Mouse (Mus musculus): ENCODE results near the gene Dnaaf5. TPM values are rescaled to one million over a fixed set of nuclear protein-coding genes. Genes with fewer than 3 reads are reported as not detected.

Dnaaf5 gene
- polyA plus RNA-seq, 1 experiment from 2014 or later: 3.6 TPM

DNA sequence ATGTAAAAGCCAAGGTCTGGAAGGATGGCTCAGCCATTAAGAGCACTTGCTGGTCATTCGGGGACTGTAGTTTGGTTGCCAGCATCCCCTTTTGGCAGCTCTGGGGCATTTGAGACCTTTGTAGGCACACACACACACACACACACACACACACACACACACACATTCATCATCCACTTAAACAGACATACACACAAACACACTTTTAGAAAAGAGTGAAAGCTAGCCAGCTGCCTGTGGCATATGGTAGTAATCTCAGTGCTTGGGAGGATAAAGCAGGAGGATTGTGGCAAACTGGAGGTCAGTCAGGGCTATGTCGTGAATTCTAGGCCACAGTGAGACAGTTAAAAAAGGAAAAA is 49.6 kb downstream of the Dnaaf5 start:
- peak overlapping the region; percentile 86 for H3K27ac ChIP-seq (ENCODE audit: low read depth, low read length)
- 37% methylated on average over 2 of the region's 2 CpGs for WGBS
- peak overlapping the region; percentile 55; the same call in 1 of the 2 replicates for H3K9ac ChIP-seq (replicated peaks; ENCODE audit: low read depth, low read length)
- peaks cover 20% of the 10 kb centered on the region for H3K4me1 ChIP-seq (ENCODE audit: control insufficient read depth, insufficient read depth, low read length)
- no peaks in the 10 kb centered on the region for H3K9me3 ChIP-seq (ENCODE audit: control insufficient read depth, low read length)
- H3K27me3 ChIP-seq (ENCODE audit: control insufficient read depth, insufficient read depth, low read length): no peaks in the 10 kb centered on the region
- no peak for ATAC-seq (ENCODE audit: low read depth)
- 0 out of 2 replicates have a peak, but pooled peaks cover 3% of the 10 kb centered on the region for H3K36me3 ChIP-seq (ENCODE audit: control insufficient read depth, insufficient read depth, low read length)
- H3K4me2 ChIP-seq (ENCODE audit: low read depth, low read length): peak overlapping the region; percentile 80
- peak overlapping the region; percentile 99 for H3K4me3 ChIP-seq (ENCODE audit: low read depth, low read length)

DNA sequence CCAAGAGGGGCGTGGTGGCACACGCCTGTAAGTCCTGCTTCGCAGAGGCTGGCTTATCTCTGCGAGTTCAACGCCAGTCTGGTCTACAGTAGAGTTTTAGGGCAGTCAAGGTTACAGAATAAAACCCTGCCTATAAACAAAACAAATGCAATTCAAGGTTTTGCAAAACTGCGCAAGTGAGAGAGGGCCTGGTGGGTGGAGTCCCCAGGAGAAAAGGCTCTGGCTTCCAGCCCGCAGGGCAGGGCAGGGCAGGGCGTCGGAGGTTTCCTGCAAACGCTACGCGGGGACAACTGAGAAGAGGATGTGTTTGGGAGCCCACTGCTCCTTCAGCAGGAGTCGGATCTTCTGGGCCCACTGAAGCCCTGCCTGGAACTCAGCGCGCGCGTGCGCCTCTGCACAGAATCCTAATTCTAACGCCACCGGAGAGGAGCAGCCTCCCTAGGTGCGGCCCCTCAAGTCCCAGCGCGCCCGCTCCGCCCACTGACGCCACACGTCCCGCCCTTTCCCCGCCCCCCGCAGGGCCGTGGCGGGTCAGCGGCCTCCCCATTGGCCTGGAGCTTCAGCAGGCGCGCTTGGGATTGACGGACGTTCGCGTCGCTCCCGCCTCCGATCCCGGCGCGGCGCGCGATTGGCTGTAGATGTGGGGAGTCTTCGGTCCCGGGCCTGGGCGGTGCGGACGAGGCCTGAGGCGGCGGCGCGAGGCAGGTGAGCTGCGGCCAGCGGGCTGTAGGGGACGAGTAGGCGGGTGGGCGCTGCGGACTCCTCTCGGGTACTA is 50.2 kb downstream of the Dnaaf5 start, which contains the start of gene Sun1:
Sun1 (plus strand) TSS at position 643 of the 775 bp plus-strand sequence.
- no peaks in the 10 kb centered on the region for H3K27me3 ChIP-seq (ENCODE audit: control insufficient read depth, insufficient read depth, low read length)
- ATAC-seq (ENCODE audit: low read depth): peak; percentile 99
- peak within 1 kb of the TSS; percentile 80 for H3K4me2 ChIP-seq (ENCODE audit: low read depth, low read length)
- peak within 1 kb of the TSS; percentile 87 for H3K9ac ChIP-seq (replicated peaks; ENCODE audit: low read depth, low read length)
- peaks cover 20% of the 10 kb centered on the region for H3K4me1 ChIP-seq (ENCODE audit: control insufficient read depth, insufficient read depth, low read length)
- 1% methylated on average over 64 of the region's 64 CpGs for WGBS
- H3K27ac ChIP-seq (ENCODE audit: low read depth, low read length): peak within 1 kb of the TSS; percentile 86
- peak within 1 kb of the TSS; percentile 99 for H3K4me3 ChIP-seq (ENCODE audit: low read depth, low read length)
- H3K9me3 ChIP-seq (ENCODE audit: control insufficient read depth, low read length): no peaks in the 10 kb centered on the region
- H3K36me3 ChIP-seq (ENCODE audit: control insufficient read depth, insufficient read depth, low read length): 0 out of 2 replicates have a peak, but pooled peaks cover 3% of the 10 kb centered on the region

DNA sequence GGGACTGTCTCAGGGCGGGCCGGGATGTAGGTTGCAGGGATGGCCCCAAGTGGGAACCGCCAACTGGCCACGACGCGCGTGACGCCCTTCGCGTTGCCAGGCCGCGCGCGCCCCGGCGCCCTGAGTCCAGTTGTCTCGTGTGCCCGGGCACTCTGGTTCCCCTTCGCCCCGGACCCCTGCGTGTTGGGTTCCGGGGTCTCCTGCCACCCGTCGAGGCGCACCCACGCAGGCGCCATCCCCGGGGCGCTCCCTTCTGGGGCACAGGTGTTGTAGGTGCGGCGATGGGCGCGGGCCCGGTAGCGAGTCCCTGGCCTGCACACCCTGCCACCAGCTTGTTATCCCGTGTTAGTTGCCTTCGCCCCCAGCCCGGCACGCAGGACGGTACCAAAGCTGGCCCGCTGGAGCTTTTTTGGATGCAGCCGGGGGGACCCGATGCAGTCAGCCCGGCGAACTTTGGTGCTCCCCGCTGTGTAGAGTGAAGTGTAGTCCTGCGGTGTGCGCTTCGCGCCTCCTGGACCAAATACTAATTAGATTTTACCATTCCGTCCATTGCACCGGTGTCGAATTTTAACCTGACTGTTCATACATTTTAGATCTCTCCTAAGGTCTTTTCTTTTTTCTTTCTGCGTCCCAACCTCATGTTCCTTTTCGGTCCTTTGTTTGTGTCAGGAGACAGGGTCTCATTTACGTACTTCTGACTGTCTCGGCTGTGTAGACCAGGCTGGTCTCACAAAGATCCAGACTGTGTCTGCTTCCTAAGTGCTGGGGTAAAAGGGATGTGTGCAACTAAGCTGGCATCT is 50.9 kb downstream of the Dnaaf5 start:
- ATAC-seq (ENCODE audit: low read depth): peak; percentile 60
- H3K4me3 ChIP-seq (ENCODE audit: low read depth, low read length): peak overlapping the region; percentile 99
- 0 out of 2 replicates have a peak, but pooled peaks cover 3% of the 10 kb centered on the region for H3K36me3 ChIP-seq (ENCODE audit: control insufficient read depth, insufficient read depth, low read length)
- H3K27me3 ChIP-seq (ENCODE audit: control insufficient read depth, insufficient read depth, low read length): no peaks in the 10 kb centered on the region
- H3K4me1 ChIP-seq (ENCODE audit: control insufficient read depth, insufficient read depth, low read length): peaks cover 20% of the 10 kb centered on the region
- peak overlapping the region; percentile 87 for H3K9ac ChIP-seq (replicated peaks; ENCODE audit: low read depth, low read length)
- peak overlapping the region; percentile 80 for H3K4me2 ChIP-seq (ENCODE audit: low read depth, low read length)
- H3K27ac ChIP-seq (ENCODE audit: low read depth, low read length): peak overlapping the region; percentile 86
- H3K9me3 ChIP-seq (ENCODE audit: control insufficient read depth, low read length): no peaks in the 10 kb centered on the region
- WGBS: 2% methylated on average over 52 of the region's 57 CpGs

DNA sequence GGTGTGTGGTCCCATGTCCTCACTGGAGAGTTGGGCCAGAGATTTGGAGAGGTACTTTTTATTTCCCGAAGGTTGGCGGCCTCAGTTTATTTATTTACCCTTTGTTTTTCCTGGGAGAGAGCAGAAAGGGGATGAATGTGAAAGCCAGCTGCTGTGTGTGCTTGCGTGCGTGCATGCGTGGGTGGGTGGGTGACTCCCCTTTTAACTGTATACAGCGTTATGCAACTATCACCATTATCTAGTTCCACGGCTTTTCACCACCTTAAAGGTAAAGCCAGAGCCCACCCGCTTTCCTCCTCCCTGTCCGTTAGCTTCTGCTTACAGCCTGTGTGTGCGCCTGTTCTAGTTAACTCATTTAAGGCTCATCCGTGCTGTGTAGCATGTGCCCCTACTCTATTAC is 52.1 kb downstream of the Dnaaf5 start:
- no peak for ATAC-seq (ENCODE audit: low read depth)
- H3K36me3 ChIP-seq (ENCODE audit: control insufficient read depth, insufficient read depth, low read length): 0 out of 2 replicates have a peak, but pooled peaks cover 3% of the 10 kb centered on the region
- 71% methylated on average over 11 of the region's 11 CpGs for WGBS
- H3K4me2 ChIP-seq (ENCODE audit: low read depth, low read length): peak overlapping the region; percentile 80
- H3K27ac ChIP-seq (ENCODE audit: low read depth, low read length): no peak overlapping the region
- no peaks in the 10 kb centered on the region for H3K27me3 ChIP-seq (ENCODE audit: control insufficient read depth, insufficient read depth, low read length)
- no peak overlapping the region for H3K9ac ChIP-seq (replicated peaks; ENCODE audit: low read depth, low read length)
- peak overlapping the region; percentile 99 for H3K4me3 ChIP-seq (ENCODE audit: low read depth, low read length)
- H3K9me3 ChIP-seq (ENCODE audit: control insufficient read depth, low read length): no peaks in the 10 kb centered on the region
- H3K4me1 ChIP-seq (ENCODE audit: control insufficient read depth, insufficient read depth, low read length): peaks cover 25% of the 10 kb centered on the region

DNA sequence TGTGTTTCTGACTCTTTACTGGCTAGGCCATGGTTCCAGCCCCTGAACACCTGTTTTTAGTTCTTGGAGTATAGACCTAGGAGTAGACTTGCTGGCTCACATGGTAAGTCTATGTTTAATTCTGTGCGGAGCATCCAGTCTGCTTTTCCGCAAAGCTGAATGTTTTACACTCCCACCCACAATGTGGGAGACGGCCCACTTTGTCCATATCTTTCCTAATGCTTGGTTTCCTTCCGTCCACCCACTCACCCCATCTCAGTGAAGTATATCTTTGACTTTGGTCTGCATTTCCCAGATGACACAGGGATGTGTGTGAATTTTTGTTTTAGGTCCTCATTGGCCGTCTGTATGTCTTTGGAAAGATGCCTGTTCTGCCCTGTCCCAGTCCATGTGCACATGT is 53.3 kb downstream of the Dnaaf5 start:
- no peaks in the 10 kb centered on the region for H3K27me3 ChIP-seq (ENCODE audit: control insufficient read depth, insufficient read depth, low read length)
- H3K4me1 ChIP-seq (ENCODE audit: control insufficient read depth, insufficient read depth, low read length): peaks cover 25% of the 10 kb centered on the region
- H3K9me3 ChIP-seq (ENCODE audit: control insufficient read depth, low read length): no peaks in the 10 kb centered on the region
- H3K27ac ChIP-seq (ENCODE audit: low read depth, low read length): no peak overlapping the region
- no peak overlapping the region for H3K9ac ChIP-seq (replicated peaks; ENCODE audit: low read depth, low read length)
- WGBS: 95% methylated on average over 5 of the region's 5 CpGs
- no peak overlapping the region for H3K4me2 ChIP-seq (ENCODE audit: low read depth, low read length)
- H3K4me3 ChIP-seq (ENCODE audit: low read depth, low read length): no peak overlapping the region
- ATAC-seq (ENCODE audit: low read depth): no peak
- 0 out of 2 replicates have a peak, but pooled peaks cover 3% of the 10 kb centered on the region for H3K36me3 ChIP-seq (ENCODE audit: control insufficient read depth, insufficient read depth, low read length)

DNA sequence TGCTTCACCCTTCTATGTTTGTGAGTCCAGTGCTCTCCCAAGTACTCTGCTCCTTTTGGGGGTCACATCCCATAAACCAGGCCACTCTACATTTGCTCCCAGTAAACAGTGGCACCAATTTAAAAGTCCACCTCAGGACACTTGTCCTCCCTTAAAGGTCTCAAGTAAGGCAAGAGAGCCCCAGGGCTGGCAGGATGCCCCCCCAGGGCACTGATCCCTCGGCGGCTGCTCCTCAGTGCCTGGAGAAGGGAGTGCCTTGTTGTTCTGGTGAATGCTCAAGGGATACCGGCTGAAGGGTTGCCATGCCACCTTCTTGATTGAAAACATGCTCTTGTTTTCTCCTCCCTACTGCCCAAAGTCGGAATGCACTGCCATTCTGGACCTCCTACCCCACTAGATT is 56.1 kb downstream of the Dnaaf5 start:
- Histone ChIP-seq H3K27me3 (ENCODE audit: control insufficient read depth, insufficient read depth, low read length) (no peaks in the 10 kb centered on the region), H3K4me2 (ENCODE audit: low read depth, low read length) (no peak overlapping the region), H3K36me3 (ENCODE audit: control insufficient read depth, insufficient read depth, low read length) (0 out of 2 replicates have a peak, but pooled peaks cover 3% of the 10 kb centered on the region), H3K4me3 (ENCODE audit: low read depth, low read length) (no peak overlapping the region), H3K27ac (ENCODE audit: low read depth, low read length) (no peak overlapping the region), H3K4me1 (ENCODE audit: control insufficient read depth, insufficient read depth, low read length) (peaks cover 21% of the 10 kb centered on the region), H3K9me3 (ENCODE audit: control insufficient read depth, low read length) (no peaks in the 10 kb centered on the region), H3K9ac (replicated peaks; ENCODE audit: low read depth, low read length) (no peak overlapping the region)
- no peak for ATAC-seq (ENCODE audit: low read depth)
- 65% methylated on average over 4 of the region's 4 CpGs for WGBS

DNA sequence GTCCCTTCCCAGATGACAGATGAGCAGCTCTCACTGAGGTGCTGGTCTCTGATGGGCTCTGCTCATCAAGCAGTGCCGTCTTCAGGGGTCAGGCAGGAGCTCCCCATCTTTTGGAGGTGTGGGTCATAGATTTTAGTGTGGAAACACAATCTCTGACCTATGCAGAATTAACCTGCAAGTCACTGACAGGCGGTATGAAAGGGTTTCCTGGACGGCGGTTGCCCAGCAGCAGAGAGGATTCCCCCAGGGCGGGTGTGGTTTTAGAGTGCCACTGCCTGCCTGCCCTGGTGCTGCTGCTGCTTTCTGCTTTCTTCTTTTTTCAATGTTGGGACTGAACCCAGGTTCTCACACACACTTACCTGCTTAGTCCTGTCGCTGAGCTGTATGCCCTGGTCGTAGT is 56.5 kb downstream of the Dnaaf5 start:
- ATAC-seq (ENCODE audit: low read depth): no peak
- 75% methylated on average over 7 of the region's 7 CpGs for WGBS

DNA sequence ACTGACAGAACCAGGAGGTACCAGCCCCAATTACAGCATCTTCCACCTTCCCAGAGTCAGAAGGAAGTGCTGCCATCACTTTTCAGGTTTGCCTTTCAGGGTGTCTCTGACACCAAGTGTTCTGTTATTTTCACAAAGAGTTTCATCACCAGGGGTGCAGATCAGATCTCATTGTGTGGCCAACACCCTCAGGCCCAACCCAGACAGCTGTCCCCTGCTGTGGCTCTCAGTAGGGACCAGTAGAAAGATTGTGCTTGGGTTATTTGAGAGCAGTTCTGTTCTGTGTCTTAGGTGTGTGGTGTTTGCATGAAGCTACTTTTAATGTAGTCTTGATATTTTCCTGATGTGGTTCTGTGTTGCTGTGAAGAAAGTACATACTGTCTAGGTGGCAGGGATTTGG is 58.2 kb downstream of the Dnaaf5 start:
- no peak for ATAC-seq (ENCODE audit: low read depth)

More for the DNA sequence above, 56.5 kb downstream of the Dnaaf5 start:
- Histone ChIP-seq H3K4me1 (ENCODE audit: control insufficient read depth, insufficient read depth, low read length) (peaks cover 18% of the 10 kb centered on the region), H3K9me3 (ENCODE audit: control insufficient read depth, low read length) (no peaks in the 10 kb centered on the region), H3K36me3 (ENCODE audit: control insufficient read depth, insufficient read depth, low read length) (0 out of 2 replicates have a peak, but pooled peaks cover 3% of the 10 kb centered on the region), H3K9ac (replicated peaks; ENCODE audit: low read depth, low read length) (no peak overlapping the region), H3K4me3 (ENCODE audit: low read depth, low read length) (no peak overlapping the region), H3K27ac (ENCODE audit: low read depth, low read length) (no peak overlapping the region), H3K27me3 (ENCODE audit: control insufficient read depth, insufficient read depth, low read length) (no peaks in the 10 kb centered on the region), H3K4me2 (ENCODE audit: low read depth, low read length) (no peak overlapping the region)

More for the DNA sequence above, 58.2 kb downstream of the Dnaaf5 start:
- H3K36me3 ChIP-seq (ENCODE audit: control insufficient read depth, insufficient read depth, low read length): 0 out of 2 replicates have a peak, but pooled peaks cover 3% of the 10 kb centered on the region
- H3K27ac ChIP-seq (ENCODE audit: low read depth, low read length): no peak overlapping the region
- no peak overlapping the region for H3K4me3 ChIP-seq (ENCODE audit: low read depth, low read length)
- no peak overlapping the region for H3K4me2 ChIP-seq (ENCODE audit: low read depth, low read length)
- no peak overlapping the region for H3K9ac ChIP-seq (replicated peaks; ENCODE audit: low read depth, low read length)
- 0 out of 2 replicates have a peak, but pooled peaks cover 8% of the 10 kb centered on the region for H3K4me1 ChIP-seq (ENCODE audit: control insufficient read depth, insufficient read depth, low read length)
- no peaks in the 10 kb centered on the region for H3K27me3 ChIP-seq (ENCODE audit: control insufficient read depth, insufficient read depth, low read length)
- H3K9me3 ChIP-seq (ENCODE audit: control insufficient read depth, low read length): no peaks in the 10 kb centered on the region

Measured in neural tube, embryonic 14.5 days (tissue).